Mouse (Mus musculus) 3134 (cell line): ENCODE measurements around the gene Gja4.

Source experiments
- DNase-seq: peaks from one replicate; pipeline ENCODE4 v3.0.0-alpha.2; 2011; ENCODE audit warnings: low spot score; ENCODE audit not compliant: insufficient read length; ENCODE audit errors: extremely low read depth

Gja4 gene

DNA sequence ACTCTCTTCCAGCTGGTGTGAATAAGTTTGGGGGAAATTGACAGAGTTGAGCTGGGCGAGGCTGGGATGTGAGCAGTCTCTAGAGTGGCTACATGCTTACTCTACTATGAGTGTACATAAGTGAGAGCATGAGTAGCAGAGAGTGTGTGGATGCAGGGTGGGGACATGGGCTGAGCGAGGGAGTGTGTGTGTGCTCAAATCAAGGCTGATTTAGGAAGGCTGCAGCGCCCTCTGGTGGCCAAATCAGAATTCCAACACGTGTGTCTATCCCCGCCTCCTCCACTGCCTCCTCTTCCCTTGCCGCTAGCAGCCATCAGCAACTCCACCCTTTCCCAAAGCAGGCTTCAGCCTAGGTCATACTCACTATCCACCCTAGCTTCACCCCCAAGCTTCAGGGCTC, 10.9 kb upstream of the Gja4 start:
- DNase-seq: peak; percentile 63

DNA sequence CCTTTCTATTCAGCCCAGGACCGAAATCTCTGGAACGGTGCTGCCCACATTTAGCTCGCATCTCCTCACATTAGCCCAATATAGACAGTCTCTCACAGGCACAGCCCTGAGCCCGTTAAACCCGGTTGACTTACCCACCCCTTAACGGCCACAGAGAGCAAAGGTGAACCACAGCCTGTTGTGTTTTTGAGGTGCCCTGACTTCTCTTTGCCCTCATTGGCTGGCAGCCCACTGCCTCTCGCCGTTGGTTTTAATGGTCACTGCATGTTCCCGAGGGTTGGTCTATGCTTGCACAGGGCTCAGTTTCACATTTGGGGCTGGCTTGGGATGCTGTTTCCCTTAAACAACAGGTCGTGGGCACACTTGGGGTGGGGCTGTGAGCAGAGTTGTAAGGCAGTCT, 10.5 kb upstream of the Gja4 start:
- DNase-seq: no peak

DNA sequence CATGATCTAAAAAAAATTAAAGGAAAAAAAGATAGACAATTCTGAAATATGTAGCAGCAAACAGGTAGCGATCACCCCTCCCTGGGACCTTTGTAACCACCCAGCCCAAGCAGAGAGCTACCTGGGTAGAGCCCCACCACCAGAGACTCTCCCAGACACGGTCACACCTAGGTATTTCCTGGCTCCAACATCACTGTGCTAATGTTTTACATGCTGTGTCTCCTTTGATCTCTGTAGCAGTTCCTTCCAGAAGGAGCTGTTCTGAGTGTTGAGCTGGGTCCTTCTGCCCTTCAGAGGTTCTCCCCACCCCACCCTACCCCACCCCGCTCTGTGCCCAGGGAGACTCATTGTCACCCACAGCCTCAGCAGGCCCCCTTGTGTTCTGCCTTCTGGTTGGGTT, 9.8 kb upstream of the Gja4 start:
- DNase-seq: no peak

DNA sequence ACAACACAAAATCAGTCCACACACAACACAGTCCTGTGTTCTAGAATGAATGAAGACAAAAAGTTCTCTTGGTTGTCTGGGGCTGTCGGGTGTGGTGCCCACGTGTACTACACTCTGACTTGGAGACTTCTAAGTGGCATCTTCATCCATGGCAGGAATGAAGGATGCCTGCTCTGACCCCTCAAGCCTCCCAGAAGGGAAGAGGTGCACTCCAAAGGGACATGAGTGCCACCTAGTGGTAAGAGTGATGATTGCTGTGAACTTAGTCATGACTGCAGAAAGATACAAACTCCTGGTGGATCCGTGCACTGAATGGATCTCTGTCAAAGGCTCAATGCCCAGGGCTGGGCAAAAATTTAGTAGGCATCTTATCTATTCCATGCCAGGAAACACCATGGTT, 5.8 kb upstream of the Gja4 start:
- no peak for DNase-seq

DNA sequence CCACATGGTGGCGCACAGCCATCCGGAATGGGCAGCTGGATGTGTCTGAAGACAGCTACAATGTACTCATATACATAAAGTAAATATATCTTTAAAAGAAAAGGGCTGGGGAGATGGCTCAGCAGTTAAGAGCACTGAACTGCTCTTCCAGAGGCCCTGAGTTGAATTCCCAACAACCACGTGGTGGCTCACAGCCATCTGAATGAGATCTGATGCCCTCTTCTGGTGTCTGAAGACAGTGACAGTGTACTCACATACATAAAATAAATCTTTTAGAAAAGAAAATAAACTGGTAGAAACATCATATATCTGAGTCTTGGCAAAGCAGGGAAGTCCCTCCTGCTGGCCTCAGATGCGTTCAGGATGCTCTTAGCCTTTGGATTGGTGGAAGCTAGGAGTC, 3.3 kb upstream of the Gja4 start:
- no peak for DNase-seq

DNA sequence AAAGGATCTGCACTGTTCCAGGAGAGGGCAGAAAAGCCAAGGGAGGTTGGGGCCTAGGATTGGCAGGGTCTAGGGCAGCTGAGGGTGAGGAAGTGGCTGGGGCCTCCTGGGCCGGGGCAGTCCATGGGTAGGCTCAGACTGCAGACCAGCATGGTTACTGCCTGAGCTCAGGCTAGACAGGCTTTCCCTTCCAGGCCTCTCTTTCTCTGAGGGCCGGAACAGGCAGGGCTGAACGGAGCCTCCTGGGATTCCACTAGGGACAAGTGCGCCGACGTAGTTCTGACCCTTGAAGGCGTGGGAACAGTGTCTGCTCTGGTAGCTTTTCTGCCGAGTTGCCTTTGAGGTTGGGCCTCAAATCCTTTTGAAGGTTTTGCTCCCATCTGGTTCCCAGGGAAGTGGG, 1.9 kb upstream of the Gja4 start:
- no peak for DNase-seq

DNA sequence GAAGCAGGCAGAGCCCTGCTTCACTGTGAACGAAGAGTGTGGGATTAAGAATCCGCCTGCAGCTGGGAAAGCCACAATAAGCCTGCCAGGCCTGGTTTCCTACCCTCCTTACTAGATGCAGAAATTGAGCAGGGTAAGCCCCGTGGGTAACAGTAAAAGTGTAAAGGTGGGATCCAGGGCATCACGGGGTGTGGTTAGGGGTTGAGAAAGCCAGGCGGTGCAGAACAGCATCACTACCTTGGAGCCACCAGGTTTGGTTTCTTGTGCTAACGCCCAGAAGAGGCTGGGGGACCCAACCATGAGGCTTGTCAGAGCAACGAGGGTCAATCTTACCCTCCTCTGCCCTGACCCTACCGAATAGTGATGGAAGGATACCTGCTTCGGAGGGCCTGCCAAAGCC, 746 bp upstream of the Gja4 start:
- DNase-seq: no peak

DNA sequence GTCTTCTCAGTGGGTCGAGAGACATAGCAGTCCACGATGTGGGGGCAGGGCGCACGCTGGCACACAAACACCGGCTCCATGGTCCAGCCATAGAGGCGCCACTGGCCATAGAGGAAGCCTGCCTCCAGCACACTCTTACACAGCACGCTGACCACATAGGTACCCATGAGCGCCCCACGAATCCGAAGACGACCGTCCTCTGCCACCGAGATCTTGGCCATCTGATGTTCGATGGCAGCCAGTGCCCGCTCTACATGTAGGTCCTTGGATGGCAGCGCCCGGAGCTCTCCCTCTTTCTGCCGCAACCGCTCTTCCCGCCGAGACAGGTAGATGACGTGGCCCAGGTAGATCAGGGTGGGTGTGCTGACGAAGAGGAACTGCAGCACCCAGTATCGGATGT, 1.5 kb downstream of the Gja4 start:
- DNase-seq: no peak

DNA sequence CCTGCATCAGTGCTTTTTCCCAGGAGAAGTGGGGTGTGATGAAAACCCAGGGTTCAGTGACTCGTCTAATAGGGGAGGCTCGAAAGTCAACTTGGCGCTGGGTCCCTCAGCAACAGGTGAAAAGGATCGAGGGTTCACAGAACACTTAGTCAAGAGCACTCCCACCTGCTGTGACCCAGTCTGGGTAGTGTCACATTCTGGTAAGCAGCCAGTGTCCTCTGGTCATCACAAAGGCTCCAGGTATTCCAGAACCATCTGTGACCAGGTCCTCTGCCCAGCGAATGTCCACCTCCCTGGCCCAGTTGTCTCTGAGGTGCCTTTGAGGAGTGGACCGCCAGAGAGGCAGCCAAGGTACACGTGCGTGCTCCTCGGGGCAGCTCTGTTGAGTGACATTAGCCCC, 2.3 kb downstream of the Gja4 start:
- no peak for DNase-seq

DNA sequence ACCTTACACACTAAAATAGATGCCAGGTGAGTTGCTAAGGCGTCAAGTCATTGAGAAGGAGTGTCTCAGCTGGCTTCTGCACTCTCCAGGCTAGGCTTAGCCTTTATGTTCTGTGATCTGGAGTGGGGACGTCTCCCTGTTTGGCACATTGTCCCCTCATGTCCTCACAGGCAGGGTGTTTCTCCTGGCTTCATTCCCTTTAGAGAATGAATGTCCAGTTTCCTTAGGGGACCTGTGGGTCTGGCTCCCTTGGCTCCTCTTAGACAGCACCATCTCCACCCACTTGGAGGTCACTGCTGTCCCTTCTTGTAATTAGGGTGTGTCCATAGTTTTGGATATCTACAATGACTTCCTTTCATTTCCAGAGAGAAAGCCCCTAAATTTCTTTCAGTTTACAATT, 6.9 kb downstream of the Gja4 start:
- no peak for DNase-seq

DNA sequence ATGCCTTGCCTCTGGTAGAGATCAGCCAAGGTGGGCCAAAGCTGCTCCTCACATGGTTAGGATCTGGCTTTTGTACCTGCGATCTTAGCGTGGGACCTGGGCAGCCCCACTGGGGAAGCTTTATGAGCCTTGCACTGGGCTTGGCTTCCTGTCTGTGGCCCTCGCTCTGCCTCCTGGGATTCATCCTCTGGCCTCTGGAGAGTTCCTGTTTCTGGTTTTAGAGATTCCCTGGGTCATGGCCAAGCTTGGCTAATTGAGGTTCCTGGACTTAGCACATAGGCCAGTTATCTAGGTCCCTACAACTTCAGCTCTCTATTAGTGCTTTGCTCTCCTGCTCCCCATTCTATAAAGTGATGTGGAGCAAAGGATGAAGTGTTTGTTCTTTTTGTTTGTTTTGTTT, 10.0 kb downstream of the Gja4 start:
- DNase-seq: no peak

DNA sequence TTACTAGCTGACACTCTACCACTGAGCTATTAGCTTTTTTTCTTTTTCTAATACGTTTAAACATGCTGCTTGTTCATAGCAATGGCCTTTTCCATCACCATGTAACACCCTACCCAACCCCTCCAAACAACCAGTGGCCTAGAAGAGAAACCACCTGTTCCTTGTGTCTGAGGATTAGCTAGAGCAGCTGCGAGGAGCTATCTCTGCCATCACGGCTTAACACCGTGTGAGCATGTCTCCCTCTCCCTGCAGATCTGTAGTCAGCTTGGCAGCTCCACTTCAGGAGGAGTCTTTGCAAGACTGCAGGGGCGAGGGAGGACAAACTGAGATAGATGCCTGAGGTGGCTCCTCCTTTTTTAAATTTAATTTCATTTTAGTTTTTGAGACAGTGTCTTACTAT, 13.3 kb downstream of the Gja4 start:
- no peak for DNase-seq

DNA sequence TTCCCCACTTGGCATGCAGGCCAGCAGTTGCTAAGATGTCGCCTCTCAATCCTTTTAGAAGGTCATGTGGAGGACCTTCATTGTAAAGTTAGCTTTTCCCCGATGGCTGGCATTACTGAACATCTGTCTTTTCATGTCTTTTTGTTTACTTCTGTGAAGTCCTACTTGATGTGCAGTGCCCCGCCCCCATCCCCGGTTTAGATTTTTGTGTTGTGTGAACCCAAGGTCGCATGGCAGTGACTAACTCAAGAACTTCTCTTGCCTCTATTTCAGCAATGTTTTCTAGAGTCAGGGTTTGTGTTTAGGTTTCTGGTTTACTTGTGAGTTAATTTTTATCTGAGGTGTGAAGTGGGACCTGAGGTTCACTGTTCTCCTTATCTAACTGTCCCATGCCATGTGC, 21.2 kb downstream of the Gja4 start:
- no peak for DNase-seq

DNA sequence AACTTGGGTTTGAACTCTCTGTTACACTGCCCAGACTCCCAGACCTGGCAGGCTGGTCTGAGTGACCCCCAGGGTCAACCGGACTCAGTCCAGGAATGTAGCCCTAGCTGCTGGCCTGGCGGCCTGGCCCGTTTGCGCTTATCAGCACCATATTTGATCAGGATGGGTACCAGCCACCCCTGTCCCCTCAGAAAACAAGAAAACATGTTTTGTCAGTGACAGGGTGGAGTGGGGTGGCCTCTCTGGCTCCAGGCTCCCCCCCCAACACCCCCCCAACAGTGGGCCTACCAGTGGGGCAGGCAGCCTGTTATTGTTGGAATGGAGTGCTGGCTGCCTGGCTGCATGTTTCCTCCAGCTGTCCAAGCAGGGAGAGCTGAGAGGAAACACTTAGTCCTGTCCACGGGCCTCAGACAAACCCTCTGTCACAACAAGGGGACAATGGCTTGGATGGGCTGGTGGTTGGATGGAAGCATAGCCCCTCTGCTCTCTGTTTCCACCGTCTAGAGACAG, 24.7 kb downstream of the Gja4 start:
- DNase-seq: no peak

DNA sequence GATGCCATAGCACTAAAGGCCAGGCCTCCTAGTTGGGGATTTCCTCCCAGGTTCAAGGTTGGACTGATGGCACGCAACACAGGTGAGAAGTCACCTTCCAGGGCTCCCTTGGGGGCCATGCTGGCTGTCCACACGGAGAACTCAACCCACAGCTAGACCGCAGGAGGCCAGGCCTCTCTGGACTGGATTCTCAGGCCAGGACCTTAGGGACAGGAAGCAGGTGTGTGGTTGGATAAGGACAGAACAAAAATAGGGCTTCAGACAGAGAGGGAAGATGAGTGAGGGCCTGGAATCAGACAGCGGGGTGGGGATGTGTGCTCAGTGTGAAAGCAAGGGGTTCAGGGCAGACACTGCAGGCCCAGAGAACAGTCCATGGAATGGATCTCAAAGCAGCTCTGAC, 26.9 kb downstream of the Gja4 start:
- DNase-seq: no peak

DNA sequence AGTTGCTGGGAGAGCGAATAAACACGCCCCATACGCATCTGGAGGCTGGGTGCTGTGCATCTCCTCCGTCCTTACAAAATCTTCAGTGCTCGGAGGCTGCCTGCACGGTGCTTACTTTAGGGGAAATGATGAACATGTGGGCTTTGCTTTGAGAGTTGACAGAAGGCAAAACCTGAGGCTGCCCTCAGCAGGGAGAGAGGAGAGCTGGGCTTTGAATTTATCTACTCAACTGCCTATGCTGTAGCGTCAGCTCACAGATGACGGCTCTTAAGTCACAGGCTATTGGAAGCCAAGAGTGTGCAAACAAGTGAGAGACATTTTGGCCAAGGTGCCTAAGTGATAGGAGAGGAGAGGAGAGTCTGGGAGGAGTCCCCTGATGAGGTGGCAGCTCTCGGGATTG, 34.6 kb downstream of the Gja4 start:
- no peak for DNase-seq

DNA sequence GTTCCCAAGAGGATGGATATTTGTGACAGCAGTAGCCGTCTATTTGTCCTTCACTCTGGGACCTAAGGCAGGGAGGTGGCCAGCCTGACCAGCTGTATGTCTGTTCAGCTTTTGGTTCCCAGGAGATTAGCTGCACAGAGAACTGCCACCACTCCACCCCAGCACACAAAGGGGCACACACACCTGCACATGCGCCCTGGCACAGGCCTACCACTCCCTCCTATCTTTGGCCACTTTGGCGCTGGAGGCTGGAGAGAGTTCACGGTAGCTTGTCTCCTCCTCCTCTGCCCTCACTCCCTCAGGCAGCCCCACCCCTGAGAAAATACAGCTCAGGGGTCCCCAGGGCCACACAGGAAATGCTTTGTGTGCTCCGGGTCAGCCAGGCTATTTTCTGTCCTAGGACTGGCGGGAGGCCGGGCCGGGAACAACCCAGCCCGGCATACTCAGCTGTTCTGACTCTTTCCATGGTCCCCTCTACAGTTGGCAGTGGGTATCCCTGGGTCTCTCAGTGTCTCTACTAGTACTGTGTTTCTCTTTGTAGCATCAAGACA, 35.3 kb downstream of the Gja4 start:
- DNase-seq: no peak

DNA sequence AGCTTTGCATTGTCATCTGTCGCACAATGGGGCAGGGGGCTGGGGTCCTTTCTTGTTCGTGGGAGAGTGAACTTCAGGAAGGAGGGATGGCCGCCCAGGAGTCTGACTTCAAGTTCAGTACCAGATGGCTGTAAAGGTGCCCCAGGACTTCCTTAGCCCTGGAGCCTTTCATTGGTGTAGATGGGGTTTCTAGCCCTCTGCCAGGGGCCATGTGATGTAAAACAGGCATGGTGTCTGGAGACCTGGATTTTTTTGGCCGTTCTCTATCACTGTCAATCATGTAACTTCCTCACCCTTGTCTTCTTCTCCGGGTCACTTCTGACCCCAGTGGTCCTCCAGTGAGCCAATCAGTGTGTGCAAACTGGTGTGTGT, 49.7 kb downstream of the Gja4 start:
- no peak for DNase-seq

DNA sequence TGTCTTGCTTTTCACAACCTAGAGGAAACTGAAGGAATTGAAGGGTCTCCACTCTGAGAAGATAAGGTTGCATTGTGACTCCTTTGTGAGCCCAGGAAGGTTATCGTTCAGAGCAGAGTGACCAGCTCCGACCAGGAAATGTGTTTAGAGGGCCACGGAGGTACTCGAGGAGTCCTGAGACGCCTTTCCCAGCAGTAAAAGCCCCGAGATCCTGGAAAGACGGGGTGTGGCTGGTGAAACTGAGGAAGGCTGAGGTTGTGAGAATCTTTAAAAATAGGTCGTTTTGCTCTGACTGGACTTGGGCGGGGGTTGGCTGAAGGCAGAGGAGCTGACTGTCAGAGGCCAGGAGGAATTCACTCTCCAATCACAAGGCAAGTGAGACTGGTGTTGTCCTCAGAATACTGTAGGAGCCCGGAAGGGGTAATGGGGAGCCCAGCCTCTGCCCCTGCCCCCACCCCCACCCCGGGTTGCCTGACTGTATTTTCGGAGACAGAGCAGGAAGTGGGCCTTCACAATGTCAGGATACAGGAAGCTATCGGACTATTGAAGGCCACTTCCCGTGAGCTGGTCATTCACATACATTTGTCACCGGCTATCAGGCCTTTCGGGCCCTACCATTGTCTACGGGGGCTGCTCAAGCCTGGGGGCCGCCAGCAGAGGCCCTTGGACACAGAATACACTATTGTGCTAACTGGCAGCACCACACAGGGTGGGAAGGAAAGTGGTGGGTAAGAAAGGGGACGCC, 50.2 kb downstream of the Gja4 start:
- DNase-seq: no peak

DNA sequence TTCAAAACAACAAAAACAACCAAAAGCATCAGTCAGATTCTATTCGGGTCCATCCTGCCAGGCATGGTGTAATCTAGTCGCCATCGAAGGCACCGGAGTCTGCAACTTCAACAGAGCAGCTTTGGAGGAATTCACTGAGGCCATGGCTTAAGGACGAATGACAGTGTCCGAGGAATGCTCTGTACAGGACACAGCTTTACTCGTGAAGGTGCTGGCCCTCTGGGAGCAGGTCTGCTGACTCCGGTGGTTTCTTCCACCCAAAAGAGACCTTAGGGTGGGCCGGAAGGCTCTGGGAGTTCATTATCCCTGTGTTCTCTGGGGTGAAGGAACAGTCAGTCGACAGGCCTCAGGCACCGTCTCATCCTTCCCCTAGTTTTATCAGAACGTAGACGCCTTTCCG, 52.2 kb downstream of the Gja4 start:
- DNase-seq: no peak
